Mouse (Mus musculus) myocyte (in vitro differentiated cells): ENCODE measurements at regions not wholly inside any gene's neighbourhood (a gene's known extent, or its start where the extent isn't known, plus 50 kb on each side); places are given as distances from the start of the nearest gene placed in this dataset.

ENCODE experiments used
- E2F4 ChIP-seq: IDR thresholded peaks from one replicate; pipeline ENCODE4 v1.6.1; 2011; ENCODE audit warnings: mild to moderate bottlenecking, control low read depth, moderate library complexity; ENCODE audit not compliant: insufficient read depth
- MAX ChIP-seq: IDR thresholded peaks from one replicate; pipeline ENCODE4 v1.6.1; 2011; ENCODE audit warnings: low read depth, mild to moderate bottlenecking, control low read depth
- MYOG ChIP-seq, 3 experiments: IDR thresholded peaks; one replicate each; pipeline ENCODE4 v1.6.1; 2011; ENCODE audit warnings: control low read depth in 2 of 3, low read depth in 2 of 3, mild to moderate bottlenecking in 2 of 3; ENCODE audit not compliant: insufficient read length in 2 of 3, control insufficient read depth in 1 of 3, insufficient read depth in 1 of 3
- POLR2A ChIP-seq: IDR thresholded peaks from one replicate; pipeline ENCODE4 v1.6.1; 2011; ENCODE audit warnings: low read depth, mild to moderate bottlenecking, control low read depth, moderate library complexity; ENCODE audit not compliant: insufficient read length
- POLR2AphosphoS2 ChIP-seq: IDR thresholded peaks from one replicate; pipeline ENCODE4 v1.6.1; 2011; ENCODE audit warnings: low read depth, control low read depth; ENCODE audit not compliant: insufficient read length
- SRF ChIP-seq: IDR thresholded peaks from one replicate; pipeline ENCODE4 v1.6.1; 2011; ENCODE audit warnings: low read depth; ENCODE audit not compliant: control insufficient read depth, insufficient read length
- TCF12 ChIP-seq: IDR thresholded peaks from one replicate; pipeline ENCODE4 v1.6.1; 2011; ENCODE audit warnings: mild to moderate bottlenecking, control low read depth; ENCODE audit not compliant: poor library complexity, insufficient read depth, severe bottlenecking
- USF1 ChIP-seq: IDR thresholded peaks from one replicate; pipeline ENCODE4 v1.6.1; 2011; ENCODE audit warnings: low read depth, mild to moderate bottlenecking, control low read depth, moderate library complexity

GRCm38 (mm10) chr3:105151475-105152157 is 85.0 kb downstream of the 4930564D02Rik start:
- TF ChIP-seq POLR2A = no peak
- no peak for TF ChIP-seq MAX
- TF ChIP-seq MYOG (IDR thresholded peaks at IDR 0.05; ENCODE audit: control insufficient read depth in 1 of 3, insufficient read depth in 1 of 3, insufficient read length in 2 of 3, low read depth in 2 of 3) = no peak
- no peak for TF ChIP-seq USF1
- no peak for TF ChIP-seq SRF
- TF ChIP-seq E2F4 = no peak
- no peak for TF ChIP-seq TCF12
- TF ChIP-seq POLR2AphosphoS2 = no peak
